Mouse (Mus musculus) forebrain, embryonic 13.5 days (tissue): Measurements from ENCODE around the gene Ttc16. TPM values are rescaled to one million over a fixed set of nuclear protein-coding genes. Genes with fewer than 3 reads are reported as not detected.
A peak's percentile ranks its signal among the peaks of the same experiment; 100 is the strongest.

Experiments used
- ATAC-seq: fragments of 200-750 bp; cut with Nextera tagmentation; 2 replicates; pipeline ENCODE4 v1.8.0; 2017
- H3K27ac ChIP-seq: fragments of 300-500 bp; sonication (generic); 2 replicates; pipeline ENCODE4 v1.5.1; 2015; ENCODE audit warnings: inconsistent platforms, mild to moderate bottlenecking, moderate library complexity
- H3K27me3 ChIP-seq: fragments of 300-500 bp; sonication (generic); 2 replicates; pipeline ENCODE4 v1.6.1; 2015; ENCODE audit warnings: mild to moderate bottlenecking, inconsistent platforms
- H3K36me3 ChIP-seq: fragments of 300-500 bp; sonication (generic); 2 replicates; pipeline ENCODE4 v1.6.1; 2015; ENCODE audit warnings: mild to moderate bottlenecking, inconsistent platforms; ENCODE audit not compliant: poor library complexity, severe bottlenecking
- H3K4me1 ChIP-seq: fragments of 300-500 bp; sonication (generic); 2 replicates; pipeline ENCODE4 v1.6.1; 2015; ENCODE audit warnings: inconsistent platforms
- H3K4me2 ChIP-seq: fragments of 300-500 bp; sonication (generic); 2 replicates; pipeline ENCODE4 v1.6.1; 2015; ENCODE audit warnings: inconsistent platforms, mild to moderate bottlenecking, moderate library complexity
- H3K4me3 ChIP-seq: fragments of 300-500 bp; sonication (generic); 2 replicates; pipeline ENCODE4 v1.5.1; 2015; ENCODE audit warnings: mild to moderate bottlenecking, inconsistent platforms
- H3K9ac ChIP-seq: fragments of 300-500 bp; sonication (generic); 2 replicates; pipeline ENCODE4 v1.6.1; 2015; ENCODE audit warnings: mild to moderate bottlenecking, inconsistent platforms
- H3K9me3 ChIP-seq: fragments of 300-500 bp; sonication (generic); replicated peaks from 2 replicates; pipeline ENCODE4 v1.6.1; 2016; ENCODE audit warnings: inconsistent platforms
- WGBS: fragments of 180-500 bp; shearing (Covaris S2); methylation state at CpG from one replicate; pipeline ENCODE4 v1.1.7; 2015; 5-methylcytosine and 5-hydroxymethylcytosine counted together
- polyA plus RNA-seq: library from polyadenylated mRNA; unstranded; fragments of >200 nt; fragmentation: Nextera tagmentation; extraction: Ambion mirVana; gene quantifications from 2 replicates; pipeline ENCODE4 v1.2.1, GENCODE M21; 2015

Ttc16 gene
- 0.43 and 0.48 TPM in 2 replicates for polyA plus RNA-seq

DNA sequence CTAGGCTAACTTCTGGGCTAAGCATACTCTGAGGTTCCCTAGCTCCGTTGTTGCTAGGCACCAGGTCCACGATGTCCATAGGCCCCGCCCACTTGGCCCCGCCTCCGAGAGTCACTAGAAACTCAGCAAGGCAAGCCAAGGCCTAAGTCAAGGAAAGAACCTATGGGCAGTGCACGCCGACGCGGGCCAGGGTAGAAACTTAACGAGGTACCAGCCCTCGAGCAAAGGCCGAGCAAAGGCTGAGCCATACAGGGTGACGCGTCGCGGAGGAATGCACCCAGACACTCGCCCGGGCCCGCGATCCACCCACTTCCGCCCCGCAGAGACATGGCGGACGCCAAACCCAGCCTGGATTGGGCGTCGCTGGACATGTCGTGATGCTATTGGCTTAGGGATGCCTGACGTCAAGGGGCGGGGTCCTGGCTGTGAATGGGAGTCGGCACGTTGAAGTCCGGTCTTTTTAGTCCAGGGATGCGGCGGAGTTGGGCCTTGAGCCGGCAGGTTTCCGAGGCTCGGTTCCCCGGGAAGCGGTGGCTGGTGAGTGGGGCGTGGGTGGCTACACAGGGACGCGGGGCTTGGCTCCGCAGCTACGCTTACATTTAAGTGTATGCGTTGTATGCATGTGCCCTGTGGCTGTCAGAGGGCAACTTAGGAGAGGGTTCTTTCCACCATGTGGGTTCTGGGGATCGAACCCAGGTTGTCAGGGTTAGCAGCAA lies at the start of gene Ttc16, which contains the start of gene Ptrh1:
Gene Ttc16 (minus strand): TSS at position 275 of the 716 bp plus-strand sequence.
Gene Ptrh1 (plus strand): TSS at position 428 of the 716 bp plus-strand sequence.
- WGBS, result under 1% methylated on average over 46 of the region's 46 CpGs

DNA sequence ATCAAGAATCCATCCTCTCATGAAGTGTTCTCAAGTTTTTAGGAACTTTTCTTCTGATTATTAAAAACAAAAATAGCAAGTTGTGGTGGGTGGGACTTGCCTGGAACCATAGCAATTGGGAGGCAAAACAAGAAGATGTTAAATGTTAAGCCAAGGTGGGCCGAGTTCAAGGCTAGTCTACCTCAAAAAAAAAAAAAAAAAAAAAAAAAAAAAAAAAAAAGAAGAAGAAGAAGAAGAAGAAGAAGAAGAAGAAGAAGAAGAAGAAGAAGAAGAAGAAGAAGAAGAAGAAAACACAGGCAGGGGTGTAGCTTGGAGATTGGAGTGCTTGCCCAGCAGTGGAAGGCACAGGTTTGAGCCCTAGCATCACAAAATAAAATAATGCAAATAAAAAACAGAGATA lies 49.3 kb upstream of the Ttc16 start:
- H3K4me3 ChIP-seq, result no peak overlapping the region
- H3K4me2 ChIP-seq, result no peak overlapping the region
- no peaks in the 10 kb centered on the region for H3K27me3 ChIP-seq
- H3K9me3 ChIP-seq, result no peaks in the 10 kb centered on the region
- H3K27ac ChIP-seq, result no peak overlapping the region
- peaks cover 20% of the 10 kb centered on the region for H3K4me1 ChIP-seq
- no peak for ATAC-seq
- 94% methylated on average over 1 of the region's 1 CpGs for whole genome bisulfite sequencing
- H3K36me3 ChIP-seq, result peaks cover 8% of the 10 kb centered on the region; the same call in 1 of the 2 replicates
- H3K9ac ChIP-seq, result no peak overlapping the region

More for the DNA sequence above, at the start of gene Ttc16, which contains the start of gene Ptrh1:
- peak within 1 kb of the TSS; percentile 64 for H3K4me2 ChIP-seq
- H3K4me1 ChIP-seq, result peaks cover 14% of the 10 kb centered on the region
- H3K27ac ChIP-seq, result no peak within 1 kb of the TSS
- peak; percentile 99 for ATAC-seq
- no peaks in the 10 kb centered on the region for H3K9me3 ChIP-seq
- H3K27me3 ChIP-seq, result peaks cover 3% of the 10 kb centered on the region; the same call in 1 of the 2 replicates
- H3K36me3 ChIP-seq, result no peaks in the 10 kb centered on the region
- H3K4me3 ChIP-seq, result peak within 1 kb of the TSS; percentile 55
- H3K9ac ChIP-seq, result peak within 1 kb of the TSS; percentile 50

DNA sequence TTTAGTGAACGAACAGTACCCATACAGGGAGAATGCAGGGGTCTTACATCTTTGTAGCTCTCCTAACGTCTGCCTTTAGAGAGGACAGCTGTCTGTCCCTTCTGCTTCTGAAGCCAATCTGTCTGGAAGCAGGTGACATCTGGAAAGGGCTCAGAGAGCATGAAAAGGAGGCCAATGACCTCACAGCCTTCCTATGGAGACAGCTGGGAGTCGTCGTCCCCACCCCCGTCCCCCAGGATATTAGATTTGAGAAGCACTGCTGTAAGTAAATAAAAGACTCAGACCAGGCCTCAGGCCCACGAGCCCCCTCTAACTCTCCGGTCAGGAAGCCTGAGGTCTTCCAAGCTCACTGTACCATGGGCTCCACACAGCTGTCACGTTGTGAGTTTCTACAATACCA lies 48.7 kb upstream of the Ttc16 start:
- H3K27ac ChIP-seq, result peak overlapping the region; percentile 2
- no peaks in the 10 kb centered on the region for H3K27me3 ChIP-seq
- H3K9ac ChIP-seq, result no peak overlapping the region
- WGBS, result 48% methylated on average over 8 of the region's 8 CpGs
- ATAC-seq, result no peak
- no peaks in the 10 kb centered on the region for H3K9me3 ChIP-seq
- H3K4me2 ChIP-seq, result no peak overlapping the region
- no peak overlapping the region for H3K4me3 ChIP-seq
- H3K4me1 ChIP-seq, result peaks cover 20% of the 10 kb centered on the region
- H3K36me3 ChIP-seq, result peaks cover 8% of the 10 kb centered on the region; the same call in 1 of the 2 replicates

DNA sequence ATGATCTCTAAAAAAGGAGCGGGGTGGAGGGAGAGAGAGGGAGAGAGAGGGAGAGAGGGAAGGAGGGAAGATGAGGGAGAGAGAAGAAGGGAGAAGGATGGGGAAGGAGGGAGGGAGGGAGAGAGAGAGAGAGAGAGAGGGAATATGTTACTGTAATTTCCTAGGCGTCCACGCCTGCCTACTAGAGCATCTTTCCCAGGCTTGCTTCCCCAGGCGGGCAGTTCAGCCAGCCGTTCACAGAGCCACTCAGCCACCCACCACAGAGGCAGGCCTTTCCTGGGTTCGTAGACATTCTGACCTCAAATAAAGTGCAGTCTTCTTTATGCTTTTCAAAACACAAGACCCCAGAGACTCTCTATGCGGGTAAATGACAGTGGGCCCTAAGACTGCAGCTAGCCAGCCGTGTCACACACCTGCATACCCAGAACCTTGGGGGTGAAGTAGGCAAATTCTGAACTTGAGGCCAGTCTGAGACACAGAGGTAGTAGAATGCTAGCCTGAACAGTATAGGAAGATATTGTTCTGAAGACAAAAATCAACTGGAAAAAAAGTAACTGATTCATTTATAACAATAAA lies 48.2 kb upstream of the Ttc16 start:
- H3K4me2 ChIP-seq, result no peak overlapping the region
- H3K9me3 ChIP-seq, result no peaks in the 10 kb centered on the region
- H3K27me3 ChIP-seq, result no peaks in the 10 kb centered on the region
- ATAC-seq, result no peak
- peaks cover 10% of the 10 kb centered on the region; the same call in 1 of the 2 replicates for H3K36me3 ChIP-seq
- H3K4me3 ChIP-seq, result no peak overlapping the region
- peaks cover 20% of the 10 kb centered on the region for H3K4me1 ChIP-seq
- no peak overlapping the region; the same call in 1 of the 2 replicates for H3K27ac ChIP-seq
- 67% methylated on average over 8 of the region's 8 CpGs for WGBS
- no peak overlapping the region for H3K9ac ChIP-seq

DNA sequence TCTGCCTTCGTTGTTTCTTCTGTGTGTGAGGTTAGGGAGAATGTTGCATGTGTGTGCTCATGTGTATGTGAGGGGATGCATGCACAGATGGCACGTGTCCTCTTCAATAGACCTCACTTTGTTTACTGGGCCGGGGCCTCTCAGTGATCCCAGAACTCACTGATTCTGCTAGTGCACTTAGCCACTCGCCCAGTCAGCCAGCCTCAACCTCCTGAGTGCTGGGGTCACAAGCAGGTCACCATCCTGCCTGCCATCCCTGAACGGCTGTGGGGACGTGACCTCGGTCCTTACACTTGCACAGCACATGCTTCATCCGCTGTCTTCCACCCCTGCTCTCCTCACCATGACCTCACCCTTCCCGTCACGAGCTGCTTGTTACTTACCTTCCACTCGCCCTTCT lies 47.7 kb upstream of the Ttc16 start:
- H3K27me3 ChIP-seq, result no peaks in the 10 kb centered on the region
- H3K4me3 ChIP-seq, result no peak overlapping the region
- H3K4me1 ChIP-seq, result peaks cover 20% of the 10 kb centered on the region
- H3K9me3 ChIP-seq, result no peaks in the 10 kb centered on the region
- ATAC-seq, result no peak
- WGBS, result 69% methylated on average over 11 of the region's 11 CpGs
- H3K4me2 ChIP-seq, result no peak overlapping the region
- 0 out of 2 replicates have a peak overlapping the region, but pooled peaks have one; percentile 8 for H3K27ac ChIP-seq
- H3K36me3 ChIP-seq, result peaks cover 14% of the 10 kb centered on the region
- H3K9ac ChIP-seq, result no peak overlapping the region

DNA sequence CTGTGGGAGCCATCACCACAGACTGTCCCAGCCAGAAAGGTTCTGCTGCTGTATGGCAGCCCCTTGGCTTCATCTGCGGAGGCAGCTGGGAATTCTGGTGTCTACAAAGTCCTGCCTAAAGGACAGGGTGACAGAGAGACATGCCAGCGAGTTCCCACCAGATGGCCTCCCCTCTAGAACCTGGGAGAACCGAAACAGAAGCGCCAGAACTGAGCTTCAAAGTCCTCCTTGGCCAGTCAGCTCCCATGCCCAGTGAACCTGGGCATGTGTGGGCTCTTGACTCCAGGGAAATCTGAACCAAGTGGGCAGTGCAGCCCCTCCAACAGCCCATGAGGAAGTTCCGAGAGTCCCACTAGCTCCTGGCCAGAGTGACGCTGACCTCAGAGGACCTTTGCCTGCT lies 47.2 kb upstream of the Ttc16 start:
- Histone ChIP-seq H3K9ac (no peak overlapping the region), H3K36me3 (peaks cover 19% of the 10 kb centered on the region), H3K27ac (0 out of 2 replicates have a peak overlapping the region, but pooled peaks have one; percentile 8), H3K4me3 (no peak overlapping the region), H3K9me3 (no peaks in the 10 kb centered on the region), H3K4me1 (peaks cover 25% of the 10 kb centered on the region), H3K4me2 (no peak overlapping the region), H3K27me3 (no peaks in the 10 kb centered on the region)
- ATAC-seq, result no peak
- WGBS, result 91% methylated on average over 6 of the region's 6 CpGs

DNA sequence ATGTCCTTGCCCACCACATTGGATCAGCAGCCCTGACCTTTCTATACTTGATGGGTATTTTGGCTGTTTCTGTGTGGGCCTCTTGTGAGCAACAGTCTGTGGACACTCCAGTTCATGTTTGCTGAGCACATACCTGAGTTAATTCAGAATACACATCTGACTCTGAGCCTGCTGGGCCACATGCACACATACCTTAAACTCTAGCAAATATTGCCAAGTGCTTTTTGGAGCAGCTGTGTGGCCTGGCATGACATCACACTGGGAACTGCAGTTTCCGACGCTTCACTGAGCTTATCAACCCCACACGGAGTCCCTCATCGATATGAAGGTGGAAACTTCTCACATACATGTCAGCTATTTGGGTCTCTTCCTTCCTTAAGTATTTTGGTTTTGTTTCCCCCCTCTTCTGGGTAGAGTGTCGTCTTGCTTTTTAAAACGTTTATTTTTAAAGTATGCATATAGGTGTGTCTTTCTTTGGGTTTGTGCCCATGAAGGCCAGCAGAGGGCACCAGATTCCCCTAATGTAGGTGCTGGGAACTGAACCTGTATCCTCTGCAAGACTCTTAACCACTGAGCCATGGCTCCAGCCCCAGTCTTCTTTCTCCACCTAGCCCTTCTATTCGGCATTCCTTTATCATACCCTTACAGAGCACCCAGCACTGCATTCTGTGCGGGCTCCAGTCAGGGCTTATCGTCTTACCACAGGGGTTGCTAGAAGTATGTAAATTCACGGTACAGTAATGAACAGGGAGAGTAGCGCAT lies 45.8 kb upstream of the Ttc16 start:
- H3K9me3 ChIP-seq, result no peaks in the 10 kb centered on the region
- 71% methylated on average over 11 of the region's 11 CpGs for WGBS
- peaks cover 28% of the 10 kb centered on the region for H3K36me3 ChIP-seq
- no peaks in the 10 kb centered on the region for H3K27me3 ChIP-seq
- no peak overlapping the region for H3K4me2 ChIP-seq
- no peak overlapping the region for H3K9ac ChIP-seq
- no peak overlapping the region for H3K27ac ChIP-seq
- peaks cover 34% of the 10 kb centered on the region for H3K4me1 ChIP-seq
- no peak overlapping the region for H3K4me3 ChIP-seq
- ATAC-seq, result no peak

DNA sequence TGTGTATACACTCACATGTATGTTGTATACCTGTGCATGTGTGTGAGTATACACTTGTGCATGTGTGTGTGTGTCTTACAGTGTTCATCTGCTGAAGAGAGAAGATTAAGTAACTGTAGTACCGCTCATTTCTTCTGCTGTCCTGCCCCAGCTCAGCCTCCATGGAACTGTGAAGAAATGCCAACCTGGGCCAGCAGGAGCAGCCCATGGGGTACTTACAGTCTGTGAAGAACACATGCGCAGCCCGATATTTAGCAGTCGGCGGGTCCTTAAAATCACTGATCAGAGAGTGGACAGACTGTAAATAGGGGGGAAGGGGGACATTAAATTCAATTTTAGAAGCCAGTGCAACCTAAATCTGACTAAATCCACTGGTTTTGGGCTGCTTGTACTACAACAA lies 42.8 kb upstream of the Ttc16 start:
- Histone ChIP-seq H3K9ac (no peak overlapping the region), H3K4me1 (peaks cover 20% of the 10 kb centered on the region), H3K27ac (peak overlapping the region; percentile 84; the same call in 1 of the 2 replicates), H3K9me3 (no peaks in the 10 kb centered on the region), H3K36me3 (peaks cover 47% of the 10 kb centered on the region), H3K4me3 (no peak overlapping the region), H3K27me3 (no peaks in the 10 kb centered on the region), H3K4me2 (no peak overlapping the region)
- ATAC-seq, result no peak
- WGBS, result 96% methylated on average over 5 of the region's 5 CpGs

DNA sequence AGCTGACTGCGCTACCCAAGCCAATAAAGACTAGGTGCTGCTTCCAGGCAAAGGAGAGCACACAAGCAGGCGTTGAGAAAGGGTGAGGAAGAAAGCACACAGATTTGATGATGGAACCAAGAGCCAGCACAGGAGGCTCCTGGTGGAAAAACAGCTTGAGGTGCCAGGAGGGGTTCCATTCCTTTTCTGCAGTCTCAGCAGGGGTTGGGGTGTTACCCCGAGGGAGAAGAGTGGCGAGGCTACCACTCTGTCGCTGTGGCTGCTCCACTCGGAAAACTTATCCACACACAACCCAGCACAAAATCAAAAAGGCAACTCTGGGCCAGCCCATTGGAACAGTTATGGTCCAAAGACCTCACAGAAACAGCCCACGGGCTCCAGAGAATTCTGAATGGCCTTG lies 42.2 kb upstream of the Ttc16 start:
- no peak for ATAC-seq
- Histone ChIP-seq H3K4me1 (peaks cover 14% of the 10 kb centered on the region), H3K27me3 (no peaks in the 10 kb centered on the region), H3K9me3 (no peaks in the 10 kb centered on the region), H3K4me2 (no peak overlapping the region), H3K9ac (no peak overlapping the region), H3K36me3 (peaks cover 53% of the 10 kb centered on the region), H3K27ac (peak overlapping the region; percentile 84), H3K4me3 (no peak overlapping the region)
- 56% methylated on average over 7 of the region's 7 CpGs for WGBS

DNA sequence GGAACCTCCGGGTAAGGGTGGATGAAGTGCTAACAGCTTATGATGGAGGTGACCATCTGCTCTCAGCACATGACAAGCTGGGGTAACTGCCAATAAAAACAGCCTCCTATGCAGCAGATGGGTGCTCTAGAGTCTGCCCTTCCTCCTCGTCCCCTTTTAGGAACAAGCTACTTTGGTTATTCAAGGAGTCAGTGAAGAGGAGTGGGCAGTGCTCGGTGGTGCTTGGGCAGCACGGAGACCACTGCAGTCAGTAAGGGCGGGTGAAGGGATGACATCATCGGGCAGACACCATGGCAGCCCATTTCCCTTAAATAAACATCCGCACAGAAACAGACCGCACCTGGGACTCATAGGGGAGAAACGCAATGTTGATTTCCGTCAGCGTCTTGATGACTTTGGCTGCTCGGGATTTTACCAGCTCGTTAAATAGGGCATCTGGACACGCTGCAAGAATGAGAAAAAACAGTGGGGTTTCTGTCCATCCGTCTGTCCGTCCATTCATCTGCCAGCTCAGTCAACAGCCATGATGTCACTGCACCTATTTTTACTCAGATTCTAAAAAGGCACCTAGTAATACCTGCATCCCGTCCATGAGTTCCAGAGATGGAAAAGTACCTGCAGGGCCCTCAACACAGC lies 41.6 kb upstream of the Ttc16 start:
- 68% methylated on average over 17 of the region's 17 CpGs for WGBS

DNA sequence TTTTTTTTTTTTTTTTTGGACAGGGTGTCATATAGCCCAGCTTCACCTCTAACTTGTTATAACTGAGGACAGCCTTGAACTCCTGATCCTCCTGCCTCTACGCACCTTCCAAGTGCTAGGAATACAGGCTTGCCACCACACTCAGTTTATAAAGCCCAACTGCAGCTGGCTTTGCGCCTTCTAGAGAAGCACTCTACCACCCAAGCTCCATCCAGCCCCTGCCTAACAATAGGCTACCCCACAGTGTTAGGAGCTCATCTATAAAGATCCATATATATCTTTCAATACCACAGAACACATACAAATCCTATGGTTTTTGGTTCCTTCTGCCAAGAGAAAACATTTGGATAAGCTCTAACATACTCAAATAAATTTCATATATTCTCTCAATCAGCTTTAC lies 41.1 kb upstream of the Ttc16 start:
- Histone ChIP-seq H3K4me3 (no peak overlapping the region), H3K36me3 (peaks cover 61% of the 10 kb centered on the region), H3K4me2 (no peak overlapping the region), H3K9ac (no peak overlapping the region), H3K27ac (peak overlapping the region; percentile 78), H3K27me3 (no peaks in the 10 kb centered on the region), H3K4me1 (peaks cover 14% of the 10 kb centered on the region), H3K9me3 (no peaks in the 10 kb centered on the region)
- WGBS, result 80% methylated on average over 2 of the region's 2 CpGs
- ATAC-seq, result peak; percentile 75; the same call in 1 of the 2 replicates

More for the DNA sequence above, 41.6 kb upstream of the Ttc16 start:
- Histone ChIP-seq H3K27ac (peak overlapping the region; percentile 84), H3K9ac (no peak overlapping the region), H3K4me3 (no peak overlapping the region), H3K9me3 (no peaks in the 10 kb centered on the region), H3K36me3 (peaks cover 55% of the 10 kb centered on the region), H3K4me1 (peaks cover 14% of the 10 kb centered on the region), H3K4me2 (no peak overlapping the region), H3K27me3 (no peaks in the 10 kb centered on the region)
- ATAC-seq, result peak; percentile 77; the same call in 1 of the 2 replicates
